Mouse (Mus musculus) kidney, adult 2 months (tissue): ENCODE results near the gene Cyp4f15.
A peak's percentile ranks its signal among the peaks of the same experiment; 100 is the strongest.

Source experiments
- CTCF ChIP-seq: fragments of 200-500 bp; conservative IDR thresholded peaks from 2 replicates; pipeline ENCODE4 v1.5.1; 2011; ENCODE audit warnings: low read depth, mild to moderate bottlenecking, control low read depth, low read length, moderate library complexity, mixed read lengths; ENCODE audit not compliant: insufficient read depth, insufficient read length
- POLR2A ChIP-seq: fragments of 200-500 bp; IDR thresholded peaks from one replicate; pipeline ENCODE4 v1.6.1; 2011; ENCODE audit warnings: low read depth, low read length, control low read depth

DNA sequence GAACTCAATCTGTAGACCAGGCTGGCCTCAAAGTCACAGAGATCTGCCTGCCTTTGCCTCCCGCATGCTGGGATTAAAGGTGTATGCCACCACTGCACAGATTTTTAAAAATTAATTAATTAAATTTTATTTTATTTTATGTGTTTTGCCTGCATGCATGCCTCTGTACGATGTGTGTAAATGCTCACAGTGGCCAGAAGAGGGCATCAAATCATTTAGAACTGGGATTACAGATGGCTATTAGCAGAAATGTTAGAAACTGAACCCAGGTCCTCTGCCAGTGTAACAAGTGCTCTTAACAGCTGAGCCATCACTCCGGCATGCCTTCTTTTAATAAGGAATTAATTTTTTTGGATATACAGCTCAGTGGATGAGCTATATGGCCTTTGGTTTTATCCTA, 43.6 kb downstream of the Cyp4f15 start:
- TF ChIP-seq CTCF (peak; percentile 20; the same call in 1 of the 2 replicates), POLR2A (no peak)
